In the genomic region with DNA sequence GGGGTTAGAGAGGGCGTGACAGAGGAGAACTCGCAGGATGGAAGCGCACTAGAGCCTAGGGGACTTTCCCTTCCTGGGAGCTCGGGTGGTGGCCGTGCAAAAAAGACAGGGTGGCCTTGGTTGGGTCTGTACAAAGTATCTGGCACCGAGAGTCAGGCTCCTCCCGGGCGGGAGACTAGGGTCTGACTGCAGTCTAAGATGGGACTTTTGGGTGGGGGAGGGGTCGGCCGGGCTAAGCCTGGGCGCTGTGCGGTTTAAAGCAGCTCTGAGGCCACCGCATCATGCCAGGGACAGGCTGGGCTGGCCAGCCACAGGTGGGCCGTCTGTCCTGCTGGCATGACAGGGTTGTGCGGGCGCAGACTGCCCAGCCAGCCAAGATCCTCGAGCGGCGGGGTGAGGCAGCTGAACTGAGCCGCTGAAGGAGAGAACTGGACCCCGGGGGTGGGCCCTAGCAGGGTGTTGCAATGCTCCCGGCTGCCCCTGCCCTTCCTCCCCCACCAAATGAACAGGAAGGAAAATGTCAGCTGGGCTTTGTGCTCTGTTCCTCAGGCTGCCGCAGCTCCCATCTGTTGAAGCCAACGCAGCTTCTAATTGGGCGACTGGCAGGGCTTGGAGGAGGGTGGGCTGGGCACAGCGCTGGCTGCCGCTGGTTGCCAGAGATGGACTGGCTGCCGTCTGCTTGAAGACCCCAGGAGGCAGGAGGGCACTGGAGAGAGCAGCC, we compare ENCODE assay signal across 9 mouse cellular contexts. TPM values are rescaled to one million over a fixed set of nuclear protein-coding genes. Genes with fewer than 3 reads are reported as not detected.
DNase-seq lines count a peak whose midpoint lies in the region; ATAC-seq and TF ChIP-seq lines count a peak whose summit lies in the region.
"Had no signal": no experiment of that assay in that cellular context is flagged by ENCODE, and none has a peak within 500 bp of the region (broad histone marks: within the 10 kb centered on the region; RNA-seq: fewer than 3 reads in every experiment).

No protein-coding gene starts in this region.

- peaks cover 10% of the 10 kb centered on the region; the same call in 1 of the 2 replicates for H3K4me1 ChIP-seq in kidney, postnatal 0 days (replicated peaks; ENCODE audit: insufficient read depth, low read length)
- peaks cover 10% of the 10 kb centered on the region for H3K4me1 ChIP-seq in intestine, embryonic 16.5 days (ENCODE audit: control insufficient read depth, insufficient read depth, low read length)
- H3K4me1 ChIP-seq in lung, postnatal 0 days (ENCODE audit: insufficient read depth, low read depth, low read length): peaks cover 4% of the 10 kb centered on the region; the same call in 1 of the 2 replicates

- H3K9ac ChIP-seq in kidney, postnatal 0 days (ENCODE audit: low read depth, low read length): peak overlapping the region; percentile 57
- H3K9ac ChIP-seq in intestine, embryonic 16.5 days (ENCODE audit: low read depth, low read length): peak overlapping the region; percentile 62; the same call in 1 of the 2 replicates
- no peak overlapping the region for H3K9ac ChIP-seq in lung, postnatal 0 days (replicated peaks; ENCODE audit: low read depth)

- 1% methylated on average over 28 of the region's 28 CpGs for WGBS in kidney, postnatal 0 days
- WGBS in intestine, embryonic 16.5 days: under 1% methylated on average over 28 of the region's 28 CpGs
- WGBS in lung, postnatal 0 days: 1% methylated on average over 28 of the region's 28 CpGs

- H3K4me3 ChIP-seq in kidney, postnatal 0 days (replicated peaks; ENCODE audit: low read depth, low read length): peak overlapping the region; percentile 52
- peak overlapping the region; percentile 58 for H3K4me3 ChIP-seq in intestine, embryonic 16.5 days (ENCODE audit: low read length)
- peak overlapping the region; percentile 42 for H3K4me3 ChIP-seq in lung, postnatal 0 days (ENCODE audit: low read depth, low read length)

- peaks cover 26% of the 10 kb centered on the region for H3K27me3 ChIP-seq in kidney, postnatal 0 days (ENCODE audit: insufficient read depth, low read length)
- peaks cover 49% of the 10 kb centered on the region for H3K27me3 ChIP-seq in intestine, embryonic 16.5 days (replicated peaks; ENCODE audit: control insufficient read depth, insufficient read depth, low read length)
- peaks cover 37% of the 10 kb centered on the region for H3K27me3 ChIP-seq in lung, postnatal 0 days (replicated peaks; ENCODE audit: insufficient read depth, low read length)

- H3K27ac ChIP-seq in kidney, postnatal 0 days: no peak overlapping the region
- no peak overlapping the region for H3K27ac ChIP-seq in intestine, embryonic 16.5 days (ENCODE audit: low read length)
- H3K27ac ChIP-seq in lung, postnatal 0 days (ENCODE audit: low read length): no peak overlapping the region

- no peak for TF ChIP-seq CTCF in kidney, postnatal 0 days (IDR thresholded peaks at IDR 0.05; ENCODE audit: low read depth)
- TF ChIP-seq CTCF in lung, postnatal 0 days (IDR thresholded peaks at IDR 0.05): no peak

- H3K36me3 ChIP-seq in kidney, postnatal 0 days (ENCODE audit: insufficient read depth, low read length): no peaks in the 10 kb centered on the region
- no peaks in the 10 kb centered on the region for H3K36me3 ChIP-seq in intestine, embryonic 16.5 days (ENCODE audit: control insufficient read depth, insufficient read depth, low read length)
- no peaks in the 10 kb centered on the region for H3K36me3 ChIP-seq in lung, postnatal 0 days (ENCODE audit: insufficient read depth, low read length)
- H3K36me3 ChIP-seq: G1E had no signal

- H3K4me2 ChIP-seq in kidney, postnatal 0 days (ENCODE audit: low read length): peak overlapping the region; percentile 94
- peak overlapping the region; percentile 91 for H3K4me2 ChIP-seq in intestine, embryonic 16.5 days (ENCODE audit: low read depth, low read length)
- H3K4me2 ChIP-seq in lung, postnatal 0 days (replicated peaks; ENCODE audit: low read depth, low read length): peak overlapping the region; percentile 86

- 0 out of 2 replicates have a peak, but pooled peaks have one; percentile 29 for ATAC-seq in kidney, postnatal 0 days (replicated peaks; ENCODE audit: low FRiP score, low read depth)
- peak; percentile 83 for ATAC-seq in granulocyte monocyte progenitor cell, adult 5-6 weeks (replicated peaks; ENCODE audit: poor library complexity, severe bottlenecking)
- peak; percentile 59 for ATAC-seq in intestine, embryonic 16.5 days
- ATAC-seq in lung, postnatal 0 days: peak; percentile 35

- no peaks in the 10 kb centered on the region for H3K9me3 ChIP-seq in kidney, postnatal 0 days (replicated peaks; ENCODE audit: low read length)
- H3K9me3 ChIP-seq in intestine, embryonic 16.5 days (ENCODE audit: control insufficient read depth, low read length): no peaks in the 10 kb centered on the region
- H3K9me3 ChIP-seq in lung, postnatal 0 days (ENCODE audit: low read length): no peaks in the 10 kb centered on the region
- H3K9me3 ChIP-seq: G1E had no signal

- DNase-seq in kidney, postnatal 0 days (ENCODE audit: low spot score): peak; percentile 50
- no peak for DNase-seq in kidney, adult 8-10 months
- DNase-seq in cerebellum, postnatal 36 days: peak; percentile 75 to 76
- DNase-seq in lung, postnatal 0 days (ENCODE audit: low spot score): peak; percentile 42
- DNase-seq in right cerebral cortex, postnatal 4 days: peak; percentile 65
- no peak for DNase-seq in spleen, postnatal 10 days (ENCODE audit: low spot score in 2 of 2)

- TF ChIP-seq EP300 in lung, postnatal 0 days (IDR thresholded peaks at IDR 0.05): no peak

RNA-seq across cellular contexts. Expression of gene Lrrn2, which starts 1.1 kb away (rescaled TPM):
- 3.3 TPM in 2 replicates for polyA plus RNA-seq in kidney, postnatal 0 days (2015; fragmentation: Nextera tagmentation; extraction: Ambion mirVana)
- total RNA-seq in granulocyte monocyte progenitor cell, adult 5-6 weeks (2014; fragmentation: Nextera tagmentation): not detected in 2 replicates
- total RNA-seq in granulocyte monocyte progenitor cell, adult 5-6 weeks (2017): not detected in 2 replicates
- 3.3 and 3.4 TPM in 2 replicates for polyA plus RNA-seq in intestine, embryonic 16.5 days (2015; fragmentation: Nextera tagmentation; extraction: Ambion mirVana)
- polyA plus RNA-seq in lung, postnatal 0 days (2015; fragmentation: Nextera tagmentation; extraction: Ambion mirVana): 0.63 and 0.67 TPM in 2 replicates
- polyA plus RNA-seq: G1E had no signal

Comparison
In these comparisons a context has a peak if more than half of its experiments do, and no peak if none do; other contexts are left out.
1. DNase-seq: peak in kidney, postnatal 0 days (single experiment), cerebellum, postnatal 36 days (2 of 2), lung, postnatal 0 days (single experiment) and right cerebral cortex, postnatal 4 days (single experiment); none in kidney, adult 8-10 months (0 of 2) and spleen, postnatal 10 days (0 of 2).
2. ATAC-seq: peak in every context shown above with its lines; median percentile 83 in granulocyte monocyte progenitor cell, adult 5-6 weeks; 59 in intestine, embryonic 16.5 days; 35 in lung, postnatal 0 days; 29 in kidney, postnatal 0 days.
3. Peak in every context shown above with its lines, with median percentiles within 50 percentile points of each other: H3K4me2 ChIP-seq and H3K4me3 ChIP-seq.